Mouse (Mus musculus) spleen, adult 2 months (tissue): ENCODE measurements around the gene Plppr2. TPM values are rescaled to one million over a fixed set of nuclear protein-coding genes. Genes with fewer than 3 reads are reported as not detected.

Source experiments
- DNase-seq, 2 experiments: peaks; one replicate each; pipeline versions ENCODE4 v3.0.0 to v3.0.0-alpha.2; 2012 to 2021; ENCODE audit warnings: low spot score in 2 of 2, low read depth in 1 of 2
- H3K27ac ChIP-seq: fragments of 200-500 bp; 2 replicates; pipeline ENCODE4 v1.5.1; 2012; ENCODE audit warnings: low read length, inconsistent platforms; ENCODE audit not compliant: insufficient read depth
- H3K27me3 ChIP-seq: fragments of 200-500 bp; 2 replicates; pipeline ENCODE4 v1.6.1; 2012; ENCODE audit warnings: mild to moderate bottlenecking, moderate library complexity, low read length, inconsistent platforms; ENCODE audit not compliant: control insufficient read depth, insufficient read depth
- H3K36me3 ChIP-seq: fragments of 200-500 bp; 2 replicates; pipeline ENCODE4 v1.6.1; 2012; ENCODE audit warnings: mild to moderate bottlenecking, low read length, inconsistent platforms; ENCODE audit not compliant: control insufficient read depth, insufficient read depth
- H3K4me1 ChIP-seq: fragments of 200-500 bp; 2 replicates; pipeline ENCODE4 v1.6.1; 2011; ENCODE audit warnings: inconsistent platforms; ENCODE audit not compliant: control insufficient read depth, insufficient read depth, insufficient read length
- H3K4me3 ChIP-seq: fragments of 200-500 bp; 2 replicates; pipeline ENCODE4 v1.5.1; 2011; ENCODE audit warnings: mild to moderate bottlenecking, inconsistent platforms; ENCODE audit not compliant: insufficient read depth, insufficient read length; ENCODE audit errors: extremely low read depth
- CTCF ChIP-seq: fragments of 200-500 bp; IDR thresholded peaks from 2 replicates; pipeline ENCODE4 v1.5.1; 2011; ENCODE audit warnings: mild to moderate bottlenecking, inconsistent platforms; ENCODE audit not compliant: insufficient read depth, insufficient read length, insufficient replicate concordance; ENCODE audit errors: extremely low read depth
- POLR2A ChIP-seq: fragments of 200-500 bp; IDR thresholded peaks from 2 replicates; pipeline ENCODE4 v1.6.1; 2011; ENCODE audit warnings: low read depth, low read length, inconsistent platforms
- WGBS: fragments of 180-500 bp; shearing (Covaris S2); methylation state at CpG from one replicate; pipeline ENCODE4 v1.1.7; 2018; 5-methylcytosine and 5-hydroxymethylcytosine counted together
- polyA plus RNA-seq: library from polyadenylated mRNA; depleted of rRNA; stranded (reverse); fragments of >200 nt; gene quantifications from 2 replicates; pipeline ENCODE4 v1.2.3, GENCODE M21; 2012

Gene Plppr2
- polyA plus RNA-seq, 1 experiment: 2.6 TPM

DNA sequence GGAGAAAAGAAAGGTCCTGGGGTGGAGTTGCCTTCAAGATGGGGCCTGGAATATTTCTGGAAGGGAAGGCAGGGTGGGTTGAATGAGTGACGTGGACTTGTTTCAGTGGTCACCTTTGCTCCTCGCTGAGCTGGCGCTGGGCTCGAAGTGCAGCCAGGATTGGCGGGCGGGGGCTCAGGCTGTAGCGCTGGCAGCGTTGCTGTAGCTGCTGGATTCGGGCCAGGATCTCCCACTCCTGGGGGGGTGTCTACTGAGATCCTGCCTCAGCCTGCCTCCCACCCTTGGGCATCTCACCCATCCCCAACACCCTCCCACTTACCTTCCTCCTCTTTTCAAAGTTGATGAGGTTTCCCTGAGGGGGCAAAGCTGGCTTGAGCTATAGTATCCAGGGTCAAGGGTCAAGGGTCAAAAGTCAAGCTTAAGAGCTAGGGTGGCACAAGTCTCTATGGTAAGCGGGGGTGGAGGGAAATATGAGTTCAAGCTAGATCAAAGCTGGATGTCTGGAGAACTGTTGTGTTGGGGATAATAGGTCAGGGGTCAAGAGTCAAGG is 39.9 kb downstream of the Plppr2 start:
- no peaks in the 10 kb centered on the region for H3K4me1 ChIP-seq
- DNase-seq: no peak
- no peak overlapping the region for H3K4me3 ChIP-seq
- no peak for TF ChIP-seq CTCF
- H3K27ac ChIP-seq: no peak overlapping the region
- H3K36me3 ChIP-seq: no peaks in the 10 kb centered on the region
- WGBS: 89% methylated on average over 10 of the region's 10 CpGs
- H3K27me3 ChIP-seq: no peaks in the 10 kb centered on the region

DNA sequence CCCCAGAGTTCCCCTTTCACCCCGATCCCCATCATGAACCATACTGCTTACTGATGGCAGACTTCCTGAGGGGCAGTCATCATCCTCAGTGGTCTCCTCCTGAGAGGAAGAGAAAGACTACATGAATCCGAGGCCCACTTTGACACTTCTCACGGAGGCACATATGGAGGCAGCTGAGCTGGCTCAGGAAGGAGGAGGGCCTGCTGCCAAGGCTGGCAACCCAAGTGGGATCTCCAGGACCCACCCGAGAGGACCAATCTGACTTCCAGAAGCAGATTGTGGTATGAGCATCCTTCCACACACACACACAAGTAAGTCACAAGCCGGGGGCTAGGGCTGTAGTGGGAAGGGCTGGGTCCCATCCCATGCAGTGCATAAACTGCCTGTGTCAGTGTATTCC is 40.5 kb downstream of the Plppr2 start:
- 87% methylated on average over 5 of the region's 5 CpGs for WGBS
- H3K36me3 ChIP-seq: no peaks in the 10 kb centered on the region
- H3K4me1 ChIP-seq: no peaks in the 10 kb centered on the region
- H3K27me3 ChIP-seq: no peaks in the 10 kb centered on the region
- H3K27ac ChIP-seq: no peak overlapping the region
- DNase-seq: no peak
- no peak overlapping the region for H3K4me3 ChIP-seq
- no peak for TF ChIP-seq POLR2A
- TF ChIP-seq CTCF: no peak

DNA sequence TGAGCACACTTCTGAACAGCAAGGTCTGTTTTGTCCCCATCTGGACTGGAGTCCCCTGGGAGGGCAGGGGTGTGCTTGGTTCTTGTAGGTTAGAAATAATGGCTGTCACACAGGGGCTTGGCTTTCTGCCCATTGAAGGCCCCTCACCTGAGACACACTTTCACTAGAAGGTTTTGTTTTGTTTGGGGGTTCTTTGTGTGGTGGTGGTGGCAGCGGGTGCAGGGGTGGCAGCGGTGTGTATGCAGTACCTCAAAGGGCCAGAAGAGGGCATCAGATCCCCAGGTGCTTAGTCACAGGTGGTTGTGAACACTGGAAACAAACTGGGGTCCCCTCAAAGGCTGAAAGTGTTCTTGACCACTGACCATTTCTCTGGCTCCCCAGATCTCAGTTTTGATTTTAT is 41.1 kb downstream of the Plppr2 start:
- Histone ChIP-seq H3K4me1 (no peaks in the 10 kb centered on the region), H3K4me3 (no peak overlapping the region), H3K27me3 (no peaks in the 10 kb centered on the region), H3K27ac (no peak overlapping the region), H3K36me3 (no peaks in the 10 kb centered on the region)
- no peak for TF ChIP-seq POLR2A
- peak; percentile 64; the same call in 1 of the 2 replicates for TF ChIP-seq CTCF
- 34% methylated on average over 2 of the region's 2 CpGs for WGBS
- peak in 1 of 2 experiments; percentile 32 for DNase-seq

DNA sequence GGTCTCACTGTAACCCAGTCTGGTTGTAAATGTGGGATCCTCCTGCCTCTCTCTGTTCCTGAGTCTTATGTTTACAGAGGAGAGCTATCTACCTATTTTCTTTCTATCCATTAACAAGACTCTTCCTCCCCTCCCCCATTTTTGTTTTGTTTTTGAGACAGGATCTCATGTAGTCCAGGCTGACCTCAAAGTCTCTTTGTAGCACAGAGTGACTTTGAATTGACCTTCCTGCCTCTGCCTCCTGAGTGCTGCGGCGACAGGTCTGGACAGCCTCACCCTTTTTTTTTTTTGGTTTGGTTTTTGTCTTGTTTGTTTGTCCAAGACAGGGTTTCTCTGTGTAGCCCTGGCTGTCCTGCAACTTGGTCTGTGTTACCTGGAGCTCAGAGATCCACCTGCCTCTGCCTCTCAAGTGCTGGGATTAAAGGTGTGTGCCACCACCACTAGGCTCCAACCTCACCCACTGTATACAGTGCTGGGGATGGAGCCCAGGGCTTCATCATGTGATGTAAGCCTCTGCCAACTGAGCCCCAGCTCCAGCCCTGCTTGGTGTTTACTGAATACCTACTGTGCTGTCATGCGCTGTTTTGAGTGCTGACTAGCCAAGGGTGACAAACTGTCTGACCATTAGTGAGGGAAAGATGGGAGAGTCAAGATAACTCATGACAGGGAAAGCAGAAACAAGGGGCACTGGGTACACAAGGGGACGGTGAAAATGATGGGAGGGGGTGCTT is 41.7 kb downstream of the Plppr2 start:
- H3K27ac ChIP-seq: no peak overlapping the region
- H3K36me3 ChIP-seq: no peaks in the 10 kb centered on the region
- H3K4me3 ChIP-seq: no peak overlapping the region
- WGBS: 90% methylated on average over 4 of the region's 4 CpGs
- 0 out of 2 replicates have a peak, but pooled peaks cover 1% of the 10 kb centered on the region for H3K27me3 ChIP-seq
- no peaks in the 10 kb centered on the region for H3K4me1 ChIP-seq
- DNase-seq: no peak
- TF ChIP-seq POLR2A (no peak), CTCF (no peak)

DNA sequence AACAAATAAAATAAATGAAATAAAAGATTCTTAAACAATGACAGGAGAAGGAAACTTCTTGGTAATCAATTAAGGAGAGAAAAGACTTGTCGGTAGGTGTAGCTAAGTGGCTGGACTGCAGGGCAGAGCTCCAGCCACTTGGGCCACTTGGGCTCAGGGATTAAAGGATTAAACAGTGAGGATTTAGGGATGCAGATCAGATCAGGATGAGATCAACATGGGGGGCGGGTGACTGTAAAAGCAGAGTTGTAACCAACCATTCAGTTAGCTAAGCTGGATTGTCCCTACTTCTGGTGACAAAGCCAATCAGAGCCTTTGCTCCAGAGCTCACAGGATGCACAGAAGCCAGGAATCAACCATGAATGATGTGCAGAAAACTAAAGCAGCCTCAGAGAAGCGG is 47.1 kb downstream of the Plppr2 start:
- no peak for TF ChIP-seq CTCF
- no peaks in the 10 kb centered on the region for H3K36me3 ChIP-seq
- H3K4me3 ChIP-seq: no peak overlapping the region
- 77% methylated on average over 3 of the region's 3 CpGs for WGBS
- peaks cover 6% of the 10 kb centered on the region; the same call in 1 of the 2 replicates for H3K4me1 ChIP-seq
- H3K27ac ChIP-seq: no peak overlapping the region
- peaks cover 13% of the 10 kb centered on the region; the same call in 1 of the 2 replicates for H3K27me3 ChIP-seq
- no peak for DNase-seq

DNA sequence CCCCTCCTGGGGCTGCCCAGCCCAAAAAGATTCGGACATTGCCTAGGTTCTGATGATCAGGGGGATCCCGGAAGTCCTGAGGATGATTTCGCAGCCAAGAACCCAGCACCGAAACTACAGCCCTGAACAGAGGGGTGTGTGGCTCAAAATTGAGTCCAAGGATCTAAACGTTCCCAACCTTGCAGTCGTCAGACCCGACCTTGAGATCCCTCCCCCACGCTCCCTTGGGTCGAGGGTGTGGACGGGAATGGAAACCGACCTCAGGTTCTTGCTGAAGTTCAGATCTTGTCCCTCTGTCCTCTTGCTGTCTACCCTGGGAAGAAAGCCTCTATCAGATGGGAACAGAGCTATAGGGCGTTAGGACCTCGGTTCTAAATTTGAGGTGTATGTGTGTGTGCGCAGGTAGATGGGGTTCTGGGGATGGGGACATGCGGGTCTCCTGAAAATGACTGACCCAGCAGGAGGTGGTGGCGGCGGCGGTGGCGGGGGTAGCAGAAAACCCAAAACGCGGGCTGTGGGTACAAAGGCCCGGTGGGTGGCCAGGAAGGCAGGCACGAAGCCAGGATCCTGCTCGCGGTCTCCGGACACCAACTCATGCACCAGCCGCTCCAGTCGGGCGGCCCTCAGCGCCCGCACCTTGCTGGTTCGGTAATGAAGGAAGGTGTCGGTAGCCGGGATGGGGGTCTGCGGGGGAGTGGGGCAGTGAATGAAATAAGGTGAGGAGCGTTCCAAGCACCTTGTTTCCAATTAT is 50.9 kb downstream of the Plppr2 start:
- Histone ChIP-seq H3K27ac (no peak overlapping the region), H3K4me3 (no peak overlapping the region), H3K27me3 (peaks cover 26% of the 10 kb centered on the region), H3K4me1 (peaks cover 9% of the 10 kb centered on the region), H3K36me3 (no peaks in the 10 kb centered on the region)
- DNase-seq: no peak
- TF ChIP-seq POLR2A: no peak
- no peak for TF ChIP-seq CTCF
- WGBS: 21% methylated on average over 36 of the region's 36 CpGs
